Mouse (Mus musculus) lung, postnatal 0 days (tissue): ENCODE results near the gene Smoc1. TPM values are rescaled to one million over a fixed set of nuclear protein-coding genes. Genes with fewer than 3 reads are reported as not detected.

Experiments
- ATAC-seq: fragments of 200-750 bp; cut with Nextera tagmentation; 2 replicates; pipeline ENCODE4 v1.8.0; 2017; ENCODE audit warnings: moderate library complexity
- DNase-seq: peaks from one replicate; pipeline ENCODE4 v3.0.0-alpha.2; 2016; ENCODE audit warnings: low spot score
- H3K27ac ChIP-seq: fragments of 300-500 bp; sonication (generic); 2 replicates; pipeline ENCODE4 v1.5.1; 2014; ENCODE audit warnings: antibody characterized with exemption, mild to moderate bottlenecking, low read length, mixed read lengths
- H3K27me3 ChIP-seq: fragments of 300-500 bp; sonication (generic); replicated peaks from 2 replicates; pipeline ENCODE4 v1.6.1; 2014; ENCODE audit warnings: low read length, mixed read lengths; ENCODE audit not compliant: insufficient read depth
- H3K36me3 ChIP-seq: fragments of 300-500 bp; sonication (generic); 2 replicates; pipeline ENCODE4 v1.6.1; 2014; ENCODE audit warnings: low read length, mixed read lengths; ENCODE audit not compliant: insufficient read depth
- H3K4me1 ChIP-seq: fragments of 300-500 bp; sonication (generic); 2 replicates; pipeline ENCODE4 v1.6.1; 2014; ENCODE audit warnings: antibody characterized with exemption, low read depth, low read length, mixed read lengths; ENCODE audit not compliant: insufficient read depth
- H3K4me2 ChIP-seq: fragments of 300-500 bp; sonication (generic); replicated peaks from 2 replicates; pipeline ENCODE4 v1.6.1; 2014; ENCODE audit warnings: low read depth, mild to moderate bottlenecking, low read length, moderate library complexity, mixed read lengths
- H3K4me3 ChIP-seq: fragments of 300-500 bp; sonication (generic); 2 replicates; pipeline ENCODE4 v1.5.1; 2014; ENCODE audit warnings: low read depth, low read length
- H3K9ac ChIP-seq: fragments of 300-500 bp; sonication (generic); replicated peaks from 2 replicates; pipeline ENCODE4 v1.6.1; 2014; ENCODE audit warnings: low read depth, mild to moderate bottlenecking
- H3K9me3 ChIP-seq: fragments of 300-500 bp; sonication (generic); 2 replicates; pipeline ENCODE4 v1.6.1; 2016; ENCODE audit warnings: low read length, mixed read lengths
- CTCF ChIP-seq: IDR thresholded peaks from 2 replicates; pipeline ENCODE4 v1.5.1; 2016; ENCODE audit warnings: antibody characterized with exemption, mild to moderate bottlenecking
- EP300 ChIP-seq: IDR thresholded peaks from 2 replicates; pipeline ENCODE4 v1.6.1; 2016; ENCODE audit warnings: antibody characterized with exemption, mild to moderate bottlenecking, control low read depth
- WGBS: fragments of 180-500 bp; shearing (Covaris S2); extraction: QIAGEN DNeasy Blood & Tissue Kit; methylation state at CpG from one replicate; pipeline ENCODE4 v1.1.7; 2014; 5-methylcytosine and 5-hydroxymethylcytosine counted together
- microRNA-seq: library from miRNA; unstranded; fragments of <30 nt; microRNA quantifications from one replicate; pipeline ENCODE4, GENCODE M21; 2016
- polyA plus RNA-seq: library from polyadenylated mRNA; unstranded; fragments of >200 nt; fragmentation: Nextera tagmentation; extraction: Ambion mirVana; gene quantifications from 2 replicates; pipeline ENCODE4 v1.2.1, GENCODE M21; 2015

Gene Smoc1
- polyA plus RNA-seq, 1 experiment from 2014 or later = 0.19 TPM

DNA sequence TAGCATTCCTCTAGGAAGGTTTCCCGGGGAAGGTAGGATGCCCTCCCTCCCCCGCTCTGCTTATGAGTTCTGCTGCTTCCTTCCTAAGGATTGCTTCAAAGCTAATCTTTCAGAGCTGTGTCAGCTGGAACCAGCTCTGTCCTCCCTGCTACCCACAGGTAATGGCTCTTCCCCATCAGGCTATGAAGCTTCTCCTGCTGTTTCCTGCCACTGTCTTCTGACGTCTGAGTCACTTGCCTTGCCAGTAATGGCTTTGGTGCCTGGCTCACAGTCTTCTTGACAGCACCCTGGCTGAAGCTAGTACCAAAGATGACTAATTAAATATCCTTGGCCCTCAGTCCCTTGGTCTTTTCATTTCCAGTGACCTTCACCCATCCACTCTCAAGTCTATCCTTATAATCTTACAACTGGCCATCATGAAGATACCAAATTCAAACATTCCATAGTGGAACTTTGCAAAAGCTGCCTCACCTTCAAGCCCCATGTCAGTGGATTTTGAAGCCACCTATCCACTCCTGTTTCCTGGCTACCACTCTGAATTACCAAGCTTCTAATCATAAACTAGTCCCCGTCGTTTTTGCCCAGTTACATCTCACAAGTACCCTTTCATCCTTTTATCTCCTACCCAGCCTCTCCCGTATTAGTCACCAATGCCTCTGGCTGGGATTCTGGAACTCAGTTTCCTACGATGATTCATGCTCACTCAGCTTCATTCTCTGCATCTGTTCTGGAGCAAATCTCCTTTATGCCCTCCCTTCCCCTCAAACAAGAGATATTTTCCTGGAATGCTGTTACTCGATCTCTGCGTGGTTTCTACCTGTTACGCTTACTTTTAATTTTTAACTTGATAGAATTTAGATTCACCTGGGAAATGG, 209.1 kb downstream of the Smoc1 start:
- TF ChIP-seq EP300 (no peak), CTCF (no peak)
- no peak for ATAC-seq
- no peak overlapping the region for H3K4me3 ChIP-seq
- no peak for DNase-seq
- H3K4me2 ChIP-seq = no peak overlapping the region
- no peaks in the 10 kb centered on the region for H3K4me1 ChIP-seq
- 77% methylated on average over 10 of the region's 10 CpGs for WGBS
- H3K9me3 ChIP-seq = no peaks in the 10 kb centered on the region
- no peaks in the 10 kb centered on the region for H3K36me3 ChIP-seq
- no peaks in the 10 kb centered on the region for H3K27me3 ChIP-seq
- H3K9ac ChIP-seq = no peak overlapping the region
- no peak overlapping the region for H3K27ac ChIP-seq

Small RNA genes within 50 kb of the gene (microRNA-seq; reads per million reads assigned to microRNA genes)
- gene Mir3067 = not detected

Other genes starting within 250 kb of the Smoc1 start
- gene Susd6, start 236.3 kb upstream of the Smoc1 start, polyA plus RNA-seq = 26.5 and 34.9 TPM in 2 replicates
- gene Srsf5, start 81.3 kb upstream of the Smoc1 start, polyA plus RNA-seq = 442 and 529 TPM in 2 replicates
- gene Slc10a1, start 58.1 kb upstream of the Smoc1 start, polyA plus RNA-seq = 0.47 and 0.57 TPM in 2 replicates